Mouse (Mus musculus) heart, adult 2 months (tissue): ENCODE data around the gene Egln2. TPM values are rescaled to one million over a fixed set of nuclear protein-coding genes. Genes with fewer than 3 reads are reported as not detected.

Experiments
- DNase-seq, 2 experiments: peaks; one replicate each; pipeline ENCODE4 v3.0.0; 2021
- H3K27ac ChIP-seq: fragments of 200-600 bp; 2 replicates; pipeline ENCODE4 v1.8.1; 2022
- H3K27me3 ChIP-seq: fragments of 200-500 bp; 2 replicates; pipeline ENCODE4 v1.6.1; 2012; ENCODE audit warnings: mild to moderate bottlenecking, low read length, inconsistent platforms, mixed read lengths; ENCODE audit not compliant: control insufficient read depth, insufficient read depth
- H3K36me3 ChIP-seq: fragments of 200-500 bp; 2 replicates; pipeline ENCODE4 v1.6.1; 2012; ENCODE audit warnings: low read length, inconsistent platforms; ENCODE audit not compliant: control insufficient read depth, insufficient read depth
- H3K4me1 ChIP-seq: fragments of 200-500 bp; 2 replicates; pipeline ENCODE4 v1.6.1; 2011; ENCODE audit warnings: low read length; ENCODE audit not compliant: control insufficient read depth, insufficient read depth
- H3K4me3 ChIP-seq: fragments of 200-600 bp; 2 replicates; pipeline ENCODE4 v1.8.1; 2022
- H3K79me2 ChIP-seq: fragments of 200-500 bp; replicated peaks from 2 replicates; pipeline ENCODE4 v1.6.1; 2012; ENCODE audit warnings: mild to moderate bottlenecking, inconsistent platforms, low read length, moderate library complexity, mixed read lengths; ENCODE audit not compliant: control insufficient read depth, insufficient read depth
- H3K9ac ChIP-seq: fragments of 200-500 bp; 2 replicates; pipeline ENCODE4 v1.6.1; 2012; ENCODE audit warnings: low read depth, mild to moderate bottlenecking, control low read depth, inconsistent platforms, low read length, mixed read lengths
- CTCF ChIP-seq: fragments of 200-600 bp; IDR thresholded peaks from 2 replicates; pipeline ENCODE4 v1.8.1; 2022; ENCODE audit warnings: antibody characterized with exemption, mild to moderate bottlenecking, moderate library complexity
- EP300 ChIP-seq: fragments of 200-500 bp; IDR thresholded peaks from 2 replicates; pipeline ENCODE4 v1.6.1; 2011; ENCODE audit warnings: low read depth, low read length, control low read depth; ENCODE audit not compliant: insufficient read depth
- POLR2A ChIP-seq: fragments of 200-500 bp; IDR thresholded peaks from 2 replicates; pipeline ENCODE4 v1.6.1; 2011; ENCODE audit warnings: mild to moderate bottlenecking, low read depth, low read length, control low read depth; ENCODE audit not compliant: insufficient read depth
- WGBS: fragments of 180-500 bp; shearing (Covaris S2); methylation state at CpG from one replicate; pipeline ENCODE4 v1.1.7; 2018; 5-methylcytosine and 5-hydroxymethylcytosine counted together
- intact Hi-C: fragments of 180-260 bp; cut with DNase I; formaldehyde crosslinking; loops from one replicate; pipeline ENCODE4 v1.15.1; 2025
- polyA plus RNA-seq: library from polyadenylated mRNA; depleted of rRNA; stranded (reverse); fragments of >200 nt; gene quantifications from 2 replicates; pipeline ENCODE4 v1.2.3, GENCODE M21; 2012
- total RNA-seq, 2 experiments: library from RNA; stranded (reverse); gene quantifications; 2 replicates each; pipeline ENCODE4 v1.2.3; 2021

Egln2 gene
- total and polyA plus RNA-seq, 3 experiments = 51.8 to 64.4 (median 52.4) TPM

- no peak for DNase-seq
- H3K4me1 ChIP-seq = no peaks in the 10 kb centered on the region
- H3K9ac ChIP-seq = no peak overlapping the region
- H3K4me3 ChIP-seq = no peak overlapping the region
- H3K79me2 ChIP-seq = no peaks in the 10 kb centered on the region
- TF ChIP-seq POLR2A (no peak), EP300 (no peak), CTCF (no peak)
- no peaks in the 10 kb centered on the region for H3K36me3 ChIP-seq
- intact Hi-C loops = no loop called here
- no peak overlapping the region for H3K27ac ChIP-seq
- no peaks in the 10 kb centered on the region; the same call in 1 of the 2 replicates for H3K27me3 ChIP-seq
- WGBS = 49% methylated on average over 8 of the region's 8 CpGs
These were observed 30.1 kb downstream of the Egln2 start for GRCm38 (mm10) chr7:27136410-27136996.

GRCm38 (mm10) chr7:27133757-27134156 lies 32.8 kb downstream of the Egln2 start:
- H3K36me3 ChIP-seq = no peaks in the 10 kb centered on the region
- no peaks in the 10 kb centered on the region; the same call in 1 of the 2 replicates for H3K27me3 ChIP-seq
- no peak overlapping the region for H3K9ac ChIP-seq
- no peaks in the 10 kb centered on the region for H3K4me1 ChIP-seq
- no peaks in the 10 kb centered on the region for H3K79me2 ChIP-seq
- 76% methylated on average over 4 of the region's 4 CpGs for WGBS
- intact Hi-C loops = loop anchor here (2.0 to 5.0 kb wide), 3 partner anchors 143 to 554 kb away; partner anchors contain the start of gene Zfp607b
- no peak overlapping the region for H3K27ac ChIP-seq
- DNase-seq = no peak
- no peak for TF ChIP-seq EP300
- no peak for TF ChIP-seq CTCF
- H3K4me3 ChIP-seq = no peak overlapping the region

GRCm38 (mm10) chr7:27133156-27133555 lies 33.4 kb downstream of the Egln2 start:
- no peaks in the 10 kb centered on the region for H3K36me3 ChIP-seq
- no peak for DNase-seq
- H3K4me3 ChIP-seq = no peak overlapping the region
- no peaks in the 10 kb centered on the region for H3K79me2 ChIP-seq
- no peaks in the 10 kb centered on the region for H3K27me3 ChIP-seq
- H3K9ac ChIP-seq = no peak overlapping the region
- H3K27ac ChIP-seq = no peak overlapping the region
- no peak for TF ChIP-seq CTCF
- TF ChIP-seq EP300 = no peak
- no peak for TF ChIP-seq POLR2A
- intact Hi-C loops = loop anchor here (2.0 to 5.0 kb wide), 3 partner anchors 144 to 554 kb away; partner anchors contain the start of gene Zfp607b
- WGBS = 38% methylated on average over 12 of the region's 12 CpGs
- no peaks in the 10 kb centered on the region for H3K4me1 ChIP-seq

- intact Hi-C loops = loop anchor here (2.0 to 5.0 kb wide), 3 partner anchors 144 to 555 kb away; partner anchors contain the start of gene Zfp607b
- WGBS = 12% methylated on average over 10 of the region's 10 CpGs
- Histone ChIP-seq H3K27ac (no peak overlapping the region), H3K36me3 (no peaks in the 10 kb centered on the region), H3K79me2 (no peaks in the 10 kb centered on the region), H3K4me3 (no peak overlapping the region), H3K9ac (no peak overlapping the region), H3K4me1 (no peaks in the 10 kb centered on the region), H3K27me3 (no peaks in the 10 kb centered on the region)
- TF ChIP-seq EP300 = no peak
- peak; percentile 70 for TF ChIP-seq CTCF
- TF ChIP-seq POLR2A = no peak
- peak; percentile 28 to 54 for DNase-seq
These were observed 34.0 kb downstream of the Egln2 start for GRCm38 (mm10) chr7:27132588-27132987.

GRCm38 (mm10) chr7:27131387-27131786 lies 35.2 kb downstream of the Egln2 start:
- H3K79me2 ChIP-seq = no peaks in the 10 kb centered on the region
- H3K4me3 ChIP-seq = no peak overlapping the region
- H3K36me3 ChIP-seq = no peaks in the 10 kb centered on the region
- no peak for DNase-seq
- no peaks in the 10 kb centered on the region for H3K27me3 ChIP-seq
- peak; percentile 24; the same call in 1 of the 2 replicates for TF ChIP-seq CTCF
- TF ChIP-seq POLR2A = no peak
- TF ChIP-seq EP300 = no peak
- no peaks in the 10 kb centered on the region for H3K4me1 ChIP-seq
- 58% methylated on average over 2 of the region's 2 CpGs for WGBS
- no peak overlapping the region for H3K27ac ChIP-seq
- H3K9ac ChIP-seq = no peak overlapping the region
- intact Hi-C loops = loop anchor here (5.0 kb wide), 1 partner anchor 556 kb away; the partner anchor contains the start of gene Zfp607b
